Mouse (Mus musculus) fat pad, adult 2 months (tissue): ENCODE results near the gene Pip5k1c.

Source experiments
- DNase-seq: peaks from one replicate; pipeline ENCODE4 v3.0.0-alpha.2; 2011; ENCODE audit warnings: low read depth, low spot score; ENCODE audit errors: extremely low read depth

Pip5k1c gene

GRCm38 (mm10) chr10:81301321-81301720 is 8.6 kb downstream of the Pip5k1c start:
- no peak for DNase-seq

GRCm38 (mm10) chr10:81302288-81302687 is 9.5 kb downstream of the Pip5k1c start:
- DNase-seq, result no peak

- DNase-seq, result no peak
Observed at GRCm38 (mm10) chr10:81302781-81303218, 10.0 kb downstream of the Pip5k1c start.

GRCm38 (mm10) chr10:81303258-81303657 is 10.5 kb downstream of the Pip5k1c start:
- no peak for DNase-seq

GRCm38 (mm10) chr10:81303761-81304160 is 11.0 kb downstream of the Pip5k1c start:
- no peak for DNase-seq

- no peak for DNase-seq
Observed at GRCm38 (mm10) chr10:81304597-81305238, 12.0 kb downstream of the Pip5k1c start.

- DNase-seq, result no peak
Observed at GRCm38 (mm10) chr10:81305663-81306062, 12.9 kb downstream of the Pip5k1c start.

- no peak for DNase-seq
Observed at GRCm38 (mm10) chr10:81306173-81306668, 13.5 kb downstream of the Pip5k1c start.

- no peak for DNase-seq
Observed at GRCm38 (mm10) chr10:81306837-81307682, 14.3 kb downstream of the Pip5k1c start.

GRCm38 (mm10) chr10:81309571-81309970 is 16.8 kb downstream of the Pip5k1c start:
- no peak for DNase-seq

GRCm38 (mm10) chr10:81313581-81313980 is 20.8 kb downstream of the Pip5k1c start:
- no peak for DNase-seq

GRCm38 (mm10) chr10:81314201-81314600 is 21.4 kb downstream of the Pip5k1c start:
- DNase-seq, result no peak

- no peak for DNase-seq
Observed at GRCm38 (mm10) chr10:81315587-81315986, 22.8 kb downstream of the Pip5k1c start.

GRCm38 (mm10) chr10:81316338-81317060 is 23.7 kb downstream of the Pip5k1c start:
- no peak for DNase-seq

GRCm38 (mm10) chr10:81317273-81317672 is 24.5 kb downstream of the Pip5k1c start:
- peak; percentile 40 for DNase-seq

GRCm38 (mm10) chr10:81318589-81319329 is 26.0 kb downstream of the Pip5k1c start:
- DNase-seq, result peak; percentile 56

- DNase-seq, result no peak
Observed at GRCm38 (mm10) chr10:81319330-81319699, 26.6 kb downstream of the Pip5k1c start.

- no peak for DNase-seq
Observed at GRCm38 (mm10) chr10:81319741-81320549, 27.2 kb downstream of the Pip5k1c start.

GRCm38 (mm10) chr10:81320550-81321347 is 28.0 kb downstream of the Pip5k1c start, which contains the start of gene Cactin:
TSS of gene Cactin (plus strand) at chr10:81321103.
- peak; percentile 99 for DNase-seq
